Mouse (Mus musculus): Measurements from ENCODE around the gene Wnt3.

- TF ChIP-seq CTCF (IDR thresholded peaks at IDR 0.05; ENCODE audit: insufficient read depth, low read length) (no peak), POLR2A (IDR thresholded peaks at IDR 0.05; ENCODE audit: borderline replicate concordance, extremely low read depth, low read depth, low read length) (no peak)
Measured at GRCm38 (mm10) chr11:103804804-103805203, 30.9 kb downstream of the Wnt3 start.

Measured in lung, adult 2 months (tissue).